Mouse (Mus musculus) embryonic fibroblast, embryonic 13.5 days (primary cell): ENCODE measurements around the gene Tmem82. TPM values are rescaled to one million over a fixed set of nuclear protein-coding genes. Genes with fewer than 3 reads are reported as not detected.

Source experiments
- H3K27ac ChIP-seq: 2 replicates; pipeline ENCODE4 v1.5.1; 2012; ENCODE audit warnings: low read length, control low read depth, inconsistent platforms; ENCODE audit not compliant: insufficient read depth
- H3K4me1 ChIP-seq: 2 replicates; pipeline ENCODE4 v1.6.1; 2011; ENCODE audit warnings: low read length; ENCODE audit not compliant: control insufficient read depth, insufficient read depth
- H3K4me3 ChIP-seq: 2 replicates; pipeline ENCODE4 v1.5.1; 2011; ENCODE audit warnings: mild to moderate bottlenecking, control low read depth, low read length; ENCODE audit not compliant: insufficient read depth
- CTCF ChIP-seq: IDR thresholded peaks from 2 replicates; pipeline ENCODE4 v1.5.1; 2011; ENCODE audit warnings: mild to moderate bottlenecking, control low read depth, low read length, moderate library complexity, borderline replicate concordance; ENCODE audit not compliant: insufficient read depth
- POLR2A ChIP-seq: IDR thresholded peaks from 2 replicates; pipeline ENCODE4 v1.6.1; 2011; ENCODE audit warnings: low read depth, mild to moderate bottlenecking, control low read depth, low read length, moderate library complexity
- polyA plus RNA-seq: library from polyadenylated mRNA; stranded (reverse); fragments of >200 nt; gene quantifications from 2 replicates; pipeline ENCODE4 v1.2.4, GENCODE M21; 2011; ENCODE audit warnings: low read depth; ENCODE audit not compliant: missing spikeins, insufficient read length

Gene Tmem82
- polyA plus RNA-seq, 1 experiment = not detected

GRCm38 (mm10) chr4:141625774-141626550 is 7.5 kb upstream of the Tmem82 start:
- no peak overlapping the region for H3K4me3 ChIP-seq
- TF ChIP-seq CTCF (no peak), POLR2A (no peak)

GRCm38 (mm10) chr4:141624983-141625773 is 6.7 kb upstream of the Tmem82 start:
- H3K4me1 ChIP-seq = no peaks in the 10 kb centered on the region
- H3K27ac ChIP-seq = no peak overlapping the region
- H3K4me3 ChIP-seq = no peak overlapping the region
- TF ChIP-seq POLR2A = no peak
- peak; percentile 35; the same call in 1 of the 2 replicates for TF ChIP-seq CTCF

More at GRCm38 (mm10) chr4:141625774-141626550, 7.5 kb upstream of the Tmem82 start:
- H3K4me1 ChIP-seq = no peaks in the 10 kb centered on the region
- H3K27ac ChIP-seq = no peak overlapping the region

GRCm38 (mm10) chr4:141624134-141624533 is 5.7 kb upstream of the Tmem82 start:
- Histone ChIP-seq H3K27ac (no peak overlapping the region), H3K4me3 (no peak overlapping the region), H3K4me1 (no peaks in the 10 kb centered on the region)
- TF ChIP-seq CTCF = no peak
- no peak for TF ChIP-seq POLR2A

DNA sequence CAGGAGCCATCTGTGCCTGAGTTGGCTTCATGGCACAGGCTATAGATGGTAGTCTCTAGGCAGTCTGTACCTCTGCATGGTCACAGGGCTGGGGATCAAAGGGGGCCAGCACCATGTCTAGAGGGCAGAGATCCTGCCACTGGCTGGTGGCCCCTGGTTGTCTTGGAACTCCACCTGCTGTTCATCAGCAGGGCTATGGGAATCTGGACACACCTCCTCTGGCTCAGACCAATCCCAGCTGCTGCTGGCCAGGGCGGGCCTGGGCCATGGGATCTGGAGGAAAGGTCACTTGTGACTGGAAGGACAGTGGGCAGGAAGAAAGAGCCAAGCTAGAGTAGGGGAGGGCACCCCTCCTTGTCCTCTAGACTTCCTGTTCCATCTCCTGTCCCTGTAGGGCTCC is 5.2 kb upstream of the Tmem82 start, which contains the start of gene Slc25a34:
Gene Slc25a34, minus strand, starts transcription at position 156 of the 400 bp plus-strand sequence.
- Histone ChIP-seq H3K4me1 (no peaks in the 10 kb centered on the region), H3K4me3 (no peak within 1 kb of the TSS), H3K27ac (no peak within 1 kb of the TSS)
- TF ChIP-seq POLR2A = no peak
- TF ChIP-seq CTCF = no peak

DNA sequence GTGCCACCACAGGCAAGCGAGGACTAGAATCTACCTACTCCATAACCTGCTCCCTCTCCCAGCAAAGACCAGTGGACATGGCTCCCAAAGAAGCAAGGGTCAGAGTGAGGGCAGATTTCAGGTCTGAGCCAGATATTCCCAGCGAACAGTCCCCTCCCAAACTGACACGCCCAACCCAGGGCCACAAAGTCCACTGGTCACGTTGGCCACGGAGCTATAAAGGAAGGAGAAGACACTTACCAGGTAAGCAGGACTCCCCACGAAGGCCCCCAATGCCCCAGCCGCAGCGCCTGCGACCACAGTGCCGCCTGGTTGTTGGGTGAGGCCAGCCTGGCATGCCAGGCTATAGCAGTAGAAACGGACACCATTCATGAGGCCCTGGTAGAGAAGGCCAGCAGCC is 4.6 kb upstream of the Tmem82 start:
- no peak for TF ChIP-seq CTCF
- no peak for TF ChIP-seq POLR2A
- Histone ChIP-seq H3K4me1 (no peaks in the 10 kb centered on the region), H3K27ac (no peak overlapping the region), H3K4me3 (no peak overlapping the region)

DNA sequence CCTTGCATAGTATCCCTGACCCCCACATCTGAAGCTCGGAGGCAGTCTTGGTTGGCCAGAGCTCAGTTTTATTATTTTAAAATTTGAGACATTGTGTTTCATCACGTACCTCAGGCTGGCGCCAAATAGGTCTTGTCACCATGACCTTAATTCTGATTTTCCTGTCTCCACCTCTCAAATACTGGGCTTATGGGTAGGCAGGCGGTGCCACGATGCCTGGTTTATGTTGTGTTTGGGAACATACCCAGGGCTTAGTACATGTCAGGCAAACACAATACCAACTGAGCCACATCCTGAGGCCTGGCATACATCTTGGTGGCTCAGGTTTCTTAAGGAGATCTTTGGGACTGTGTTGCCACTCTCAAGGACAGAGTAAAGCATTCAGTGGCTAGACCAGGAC is 4.1 kb upstream of the Tmem82 start:
- Histone ChIP-seq H3K4me3 (no peak overlapping the region), H3K4me1 (no peaks in the 10 kb centered on the region), H3K27ac (no peak overlapping the region)
- TF ChIP-seq CTCF (no peak), POLR2A (no peak)

DNA sequence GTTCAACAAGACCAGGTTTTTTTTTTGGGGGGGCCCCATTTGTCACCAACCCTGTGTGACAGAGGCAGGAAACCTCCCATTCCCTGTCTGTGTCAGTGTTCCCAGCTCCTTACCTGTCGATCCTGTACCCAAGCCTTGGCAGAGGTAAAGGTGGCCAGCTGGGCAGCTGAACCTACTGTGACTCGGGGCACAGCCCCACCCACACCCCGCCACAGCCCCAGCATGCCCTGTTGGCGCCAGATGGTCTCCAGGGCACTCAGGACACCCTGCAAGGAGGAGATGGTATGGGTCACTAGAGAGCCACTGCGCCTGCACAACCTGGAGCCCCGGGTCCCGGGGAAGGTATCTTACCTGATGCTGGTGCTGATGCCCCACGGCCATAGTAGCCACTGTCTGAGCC is 3.7 kb upstream of the Tmem82 start:
- Histone ChIP-seq H3K4me1 (no peaks in the 10 kb centered on the region), H3K4me3 (no peak overlapping the region), H3K27ac (no peak overlapping the region)
- no peak for TF ChIP-seq CTCF
- no peak for TF ChIP-seq POLR2A

GRCm38 (mm10) chr4:141621297-141621696 is 2.9 kb upstream of the Tmem82 start:
- no peak for TF ChIP-seq POLR2A
- TF ChIP-seq CTCF = no peak
- Histone ChIP-seq H3K4me3 (no peak overlapping the region), H3K4me1 (no peaks in the 10 kb centered on the region), H3K27ac (no peak overlapping the region)

DNA sequence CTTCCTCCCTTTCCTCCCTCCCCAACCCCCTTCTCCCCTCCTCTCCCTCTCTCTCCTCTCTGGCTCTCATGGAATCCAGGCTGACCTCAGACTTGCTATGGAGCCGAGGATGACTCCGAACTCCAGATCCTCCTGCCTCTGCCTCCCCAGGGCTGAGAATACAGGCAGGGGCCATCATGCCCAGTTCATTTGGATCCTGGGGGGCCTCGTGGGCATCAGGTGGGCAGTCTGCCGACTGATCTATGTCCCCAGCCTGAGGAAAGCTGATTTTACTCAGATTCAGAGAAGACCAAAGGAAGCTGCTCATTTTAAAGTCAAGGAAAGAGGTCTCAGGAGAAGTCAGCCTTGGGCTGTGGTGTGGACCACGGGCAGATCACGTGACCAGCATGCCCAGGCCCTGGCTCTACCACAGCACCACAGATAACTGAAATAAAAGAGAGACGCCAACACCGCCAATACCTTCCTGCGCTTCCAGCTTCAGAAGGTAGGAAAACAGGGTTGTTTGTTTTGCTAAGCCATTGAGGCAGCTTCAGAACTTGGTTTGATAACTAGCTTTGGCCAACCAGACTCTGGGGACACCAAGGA is 958 bp upstream of the Tmem82 start:
- no peaks in the 10 kb centered on the region for H3K4me1 ChIP-seq
- H3K4me3 ChIP-seq = no peak overlapping the region
- no peak for TF ChIP-seq CTCF
- no peak for TF ChIP-seq POLR2A
- H3K27ac ChIP-seq = no peak overlapping the region

GRCm38 (mm10) chr4:141617863-141618564 is 419 bp downstream of the Tmem82 start:
- Histone ChIP-seq H3K4me3 (no peak overlapping the region), H3K4me1 (no peaks in the 10 kb centered on the region), H3K27ac (no peak overlapping the region)
- no peak for TF ChIP-seq POLR2A
